Mouse (Mus musculus) layer of hippocampus, adult 11-12 months (tissue): Measurements from ENCODE around the gene Nub1.

Experiments used
- DNase-seq: peaks from one replicate; pipeline ENCODE4 v3.0.0; 2022; ENCODE audit warnings: low spot score

Nub1 gene

GRCm38 (mm10) chr5:24701271-24701670 is 15.9 kb downstream of the Nub1 start:
- DNase-seq = no peak

DNA sequence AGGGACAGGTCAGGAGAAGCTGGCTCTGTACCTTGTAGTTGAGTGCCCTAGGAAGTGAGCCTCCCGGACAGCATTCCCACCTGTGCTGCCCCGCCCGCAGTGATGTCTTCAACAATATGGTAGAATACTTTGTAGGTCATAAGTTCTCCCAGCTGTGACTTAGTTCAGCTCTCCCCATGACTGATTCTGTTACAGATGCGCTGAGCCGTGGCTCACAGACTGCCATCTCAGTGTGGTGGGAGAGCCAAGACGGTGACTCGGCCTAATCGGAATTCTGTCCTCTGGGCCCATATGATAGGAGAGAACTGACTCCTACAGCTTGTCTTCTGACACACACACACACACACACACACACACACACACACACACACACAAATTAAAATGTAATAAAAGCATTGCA is 19.3 kb downstream of the Nub1 start:
- DNase-seq = no peak

DNA sequence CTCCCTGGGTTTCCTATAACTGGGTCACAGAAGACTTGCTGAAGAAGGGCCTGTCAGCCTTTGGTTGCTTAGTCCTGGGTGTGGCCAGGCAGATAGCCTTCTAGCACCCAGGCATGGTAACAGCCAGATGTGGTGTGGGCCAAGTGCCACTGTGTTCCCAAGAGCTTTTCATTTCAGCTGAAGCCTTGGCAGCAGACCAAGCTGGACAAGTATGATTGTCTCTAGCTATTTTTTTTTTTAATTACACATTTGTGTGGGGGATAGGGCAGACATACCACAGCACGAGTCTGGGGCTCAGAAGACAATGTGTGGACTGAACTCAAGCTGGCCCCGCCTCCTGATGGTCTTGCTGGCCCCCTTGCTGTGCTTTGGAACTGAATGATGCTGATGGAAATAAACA is 24.6 kb downstream of the Nub1 start:
- peak; percentile 36 for DNase-seq

GRCm38 (mm10) chr5:24711615-24712014 is 26.3 kb downstream of the Nub1 start:
- no peak for DNase-seq

- DNase-seq = peak; percentile 29
Measured at GRCm38 (mm10) chr5:24713199-24713598, 27.9 kb downstream of the Nub1 start.

GRCm38 (mm10) chr5:24713987-24714386 is 28.7 kb downstream of the Nub1 start:
- no peak for DNase-seq

DNA sequence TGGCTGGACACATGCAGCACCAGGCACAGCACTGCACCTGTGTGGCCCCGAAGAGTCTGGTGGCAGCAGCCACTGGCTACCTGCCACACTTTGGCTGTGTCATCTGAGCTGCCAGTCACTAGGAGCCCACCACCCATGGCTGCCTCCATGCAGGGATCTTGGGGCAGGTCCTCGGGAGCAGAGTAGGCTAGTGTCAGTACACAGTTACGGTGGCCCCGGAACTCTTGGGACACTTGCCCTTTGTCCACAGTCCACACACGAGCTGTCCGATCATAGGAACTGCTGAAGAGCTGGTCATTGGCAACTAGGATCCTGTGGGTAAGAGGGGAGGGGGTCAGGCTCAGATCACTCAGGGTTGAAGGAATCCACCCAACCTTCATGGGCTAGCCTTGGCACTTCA is 32.7 kb downstream of the Nub1 start:
- no peak for DNase-seq

DNA sequence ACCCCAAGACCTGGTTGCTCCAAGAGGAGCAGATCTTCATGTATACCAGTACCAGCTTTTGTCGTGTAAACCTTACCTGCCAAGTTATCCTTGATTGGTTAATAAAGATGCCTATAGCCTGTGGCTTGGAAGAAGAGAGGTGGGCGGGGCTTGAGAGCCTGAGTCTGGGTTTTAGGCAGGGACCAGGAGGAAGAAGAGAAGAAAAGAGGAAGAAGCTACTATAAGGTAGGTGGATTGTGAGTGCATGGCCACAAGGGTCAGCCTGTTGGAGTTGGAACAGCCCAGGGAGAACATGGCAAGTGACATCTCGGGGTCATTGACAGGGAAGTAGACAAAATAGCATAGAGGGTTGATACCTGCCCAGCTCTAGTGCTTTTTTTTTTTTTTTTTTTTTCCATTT is 34.5 kb downstream of the Nub1 start:
- no peak for DNase-seq

GRCm38 (mm10) chr5:24723527-24724269 is 38.4 kb downstream of the Nub1 start:
- DNase-seq = no peak

GRCm38 (mm10) chr5:24724270-24724634 is 38.9 kb downstream of the Nub1 start:
- no peak for DNase-seq

GRCm38 (mm10) chr5:24724805-24725204 is 39.5 kb downstream of the Nub1 start:
- DNase-seq = no peak

DNA sequence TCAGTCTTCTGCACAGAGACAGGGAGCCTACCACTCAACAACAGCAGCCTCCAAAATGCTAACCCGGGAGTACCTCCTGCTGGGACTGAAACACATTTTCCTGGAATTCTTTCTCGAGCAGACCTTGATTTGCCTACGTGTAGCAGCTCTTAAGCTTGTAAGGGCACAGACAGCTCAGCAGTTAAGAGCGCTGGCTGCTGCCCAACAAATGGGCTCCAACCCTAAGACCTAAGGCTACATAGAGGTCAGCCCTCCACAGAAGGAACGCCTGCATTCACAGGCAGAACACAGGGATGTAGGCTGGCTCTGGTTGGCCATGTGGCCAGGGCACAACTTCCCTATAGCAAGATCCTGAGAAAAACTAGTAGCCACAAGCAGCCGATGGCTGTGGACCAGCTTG is 40.6 kb downstream of the Nub1 start:
- DNase-seq = no peak

GRCm38 (mm10) chr5:24726901-24727836 is 41.8 kb downstream of the Nub1 start:
- DNase-seq = no peak

- DNase-seq = no peak
Measured at GRCm38 (mm10) chr5:24729797-24730487, 44.6 kb downstream of the Nub1 start.

DNA sequence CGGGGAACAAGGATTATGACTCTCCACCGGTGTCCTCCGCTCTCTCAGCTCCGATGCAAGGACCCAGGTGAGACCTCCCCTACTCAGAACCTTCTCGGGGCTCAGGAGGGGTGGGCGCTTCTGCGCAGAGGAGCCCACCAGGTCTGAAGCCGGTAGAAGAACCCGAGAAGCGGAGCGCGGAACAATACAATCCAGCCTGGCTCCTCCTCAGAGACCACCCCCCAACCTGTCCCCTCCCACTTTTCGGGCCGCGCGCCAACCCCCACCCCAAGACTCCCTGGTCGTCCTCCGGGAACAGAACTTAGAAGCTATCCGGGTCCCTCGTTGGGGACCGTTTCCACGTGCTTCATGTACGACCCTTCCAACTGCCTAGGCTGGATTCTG is 45.1 kb downstream of the Nub1 start, which contains the start of gene Wdr86:
Gene Wdr86, minus strand, starts transcription at position 240 of the 384 bp plus-strand sequence.
- no peak for DNase-seq

GRCm38 (mm10) chr5:24730986-24731385 is 45.7 kb downstream of the Nub1 start:
- DNase-seq = no peak

- DNase-seq = no peak
Measured at GRCm38 (mm10) chr5:24733134-24733533, 47.8 kb downstream of the Nub1 start.

DNA sequence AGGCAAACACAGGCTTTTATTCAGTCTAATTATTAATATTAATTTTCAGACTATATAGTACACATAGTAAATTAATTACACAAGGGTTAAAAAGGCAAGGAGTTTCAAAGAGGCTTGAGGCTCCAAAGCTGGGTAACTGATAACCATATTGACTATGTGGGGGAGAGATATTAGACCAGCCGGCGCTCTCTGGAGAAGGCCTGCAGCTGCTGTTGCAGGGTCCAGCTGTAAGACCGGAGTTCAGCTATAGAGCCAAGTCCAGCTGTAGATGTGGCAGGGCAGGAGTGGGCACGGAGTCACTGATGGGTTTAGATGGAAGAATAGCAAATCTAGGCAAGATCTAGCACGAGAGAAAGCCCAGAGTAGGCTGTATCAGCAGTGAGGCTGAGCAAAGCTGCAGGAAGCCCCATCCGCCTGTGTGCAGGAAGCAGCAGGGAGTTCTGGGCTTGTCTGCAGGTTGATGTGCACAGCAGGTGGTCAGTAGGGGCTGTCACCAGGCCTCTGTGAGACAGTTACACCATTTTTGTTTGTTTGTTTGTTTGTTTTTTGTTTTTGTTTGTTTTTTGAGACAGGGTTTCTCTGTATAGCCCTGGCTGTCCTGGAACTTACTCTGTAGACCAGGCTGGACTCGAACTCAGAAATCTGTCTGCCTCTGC is 48.6 kb downstream of the Nub1 start:
- no peak for DNase-seq

- no peak for DNase-seq
Measured at GRCm38 (mm10) chr5:24737595-24737994, 52.3 kb downstream of the Nub1 start.

DNA sequence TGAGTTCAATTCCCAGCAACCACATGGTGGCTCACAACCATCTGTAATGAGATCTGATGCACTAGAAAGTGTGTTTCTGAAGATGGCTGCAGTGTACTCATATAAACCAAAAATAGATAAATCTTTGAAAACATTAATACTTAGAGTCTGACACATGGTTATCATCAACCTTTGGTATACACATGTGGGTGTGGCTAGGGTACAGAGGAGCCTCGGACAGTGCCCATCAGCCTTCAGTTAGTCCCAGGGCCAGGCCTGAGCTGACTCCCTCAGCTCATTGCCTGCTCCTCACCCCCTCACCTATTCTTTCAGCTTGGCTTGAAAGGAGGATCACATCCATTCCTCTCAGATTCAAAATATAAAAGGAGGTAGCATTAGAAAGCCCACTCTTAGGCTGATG is 53.2 kb downstream of the Nub1 start:
- no peak for DNase-seq

GRCm38 (mm10) chr5:24739141-24739753 is 53.9 kb downstream of the Nub1 start:
- DNase-seq = peak; percentile 63
